Mouse (Mus musculus) left cerebral cortex, adult 2 months (tissue): ENCODE measurements around the gene Snai1. TPM values are rescaled to one million over a fixed set of nuclear protein-coding genes. Genes with fewer than 3 reads are reported as not detected.

Experiments used
- DNase-seq, 2 experiments: peaks; one replicate each; pipeline ENCODE4 v3.0.0; 2021 to 2022; ENCODE audit warnings: low spot score in 2 of 2, mixed read lengths in 1 of 2; ENCODE audit errors: extremely low spot score in 1 of 2
- H3K27ac ChIP-seq: fragments of 200-600 bp; 2 replicates; pipeline ENCODE4 v1.8.1; 2022
- H3K4me3 ChIP-seq: fragments of 200-600 bp; 2 replicates; pipeline ENCODE4 v1.8.1; 2022
- CTCF ChIP-seq: fragments of 200-600 bp; IDR thresholded peaks from 2 replicates; pipeline ENCODE4 v1.8.1; 2022; ENCODE audit warnings: antibody characterized with exemption, mild to moderate bottlenecking, moderate library complexity
- intact Hi-C: fragments of 180-260 bp; cut with DNase I; formaldehyde crosslinking; loops from one replicate; pipeline ENCODE4 v1.15.1; 2025
- total RNA-seq, 2 experiments: library from RNA; stranded (reverse); gene quantifications; 2 replicates each; pipeline ENCODE4 v1.2.3; 2021

Snai1 gene
- total RNA-seq, 2 experiments from 2014 or later, result 0.56 to 0.70 TPM

DNA sequence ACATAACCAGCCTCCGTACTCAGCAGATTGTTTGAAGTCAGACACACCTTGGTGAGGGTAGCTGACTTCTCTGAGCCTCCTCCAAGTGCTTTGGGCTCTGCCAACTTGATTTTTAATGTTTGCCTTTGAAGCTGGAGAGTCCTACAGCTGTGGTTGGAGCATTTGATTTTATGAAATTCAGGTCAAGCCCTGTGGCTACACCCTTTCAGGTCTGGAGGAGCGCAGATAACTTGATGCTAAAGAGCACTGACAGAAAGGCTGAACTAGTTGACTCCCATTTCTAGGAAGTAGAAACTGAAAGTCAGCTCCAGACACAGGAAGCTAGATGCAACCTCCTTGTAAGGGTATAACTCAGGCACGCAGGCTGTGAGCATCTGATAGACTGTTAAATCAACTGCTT, 32.9 kb upstream of the Snai1 start:
- H3K27ac ChIP-seq, result no peak overlapping the region
- DNase-seq, result no peak
- TF ChIP-seq CTCF, result no peak
- H3K4me3 ChIP-seq, result no peak overlapping the region
- intact Hi-C loops, result no loop called here

DNA sequence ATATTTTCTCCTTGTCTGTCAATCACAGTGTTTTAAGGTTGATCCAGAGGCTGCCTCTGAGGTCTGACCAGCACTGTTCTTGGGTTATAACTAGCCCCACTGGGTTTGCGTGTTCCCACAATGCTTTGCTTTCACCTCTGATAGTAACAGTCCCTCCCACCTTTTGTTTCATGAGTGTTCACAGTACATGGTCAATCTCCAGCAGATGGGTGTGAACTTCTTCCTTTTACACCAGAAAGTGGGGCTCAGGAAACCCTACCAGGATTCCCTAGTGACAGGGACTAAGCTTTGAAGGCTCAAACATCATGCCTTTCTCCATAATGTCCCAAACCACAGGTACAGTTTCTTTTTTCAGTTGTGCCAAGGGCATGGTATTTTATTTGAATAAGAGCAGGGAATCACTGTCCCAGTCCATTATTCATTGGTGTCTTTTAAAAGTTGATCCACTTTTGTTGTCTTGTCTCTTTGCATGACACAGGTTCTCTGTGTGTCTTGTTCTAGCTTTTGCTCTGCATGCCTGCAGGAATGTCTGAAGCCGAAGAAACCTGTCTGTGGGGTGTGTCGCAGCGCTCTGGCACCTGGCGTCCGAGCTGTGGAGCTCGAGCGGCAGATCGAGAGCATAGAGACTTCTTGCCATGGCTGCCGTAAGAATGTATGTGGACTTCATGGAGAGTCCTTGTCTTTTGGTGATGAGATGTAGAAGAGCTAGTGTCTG, 31.3 kb upstream of the Snai1 start:
- no peak for TF ChIP-seq CTCF
- no peak for DNase-seq
- intact Hi-C loops, result no loop called here
- Histone ChIP-seq H3K4me3 (no peak overlapping the region), H3K27ac (no peak overlapping the region)

DNA sequence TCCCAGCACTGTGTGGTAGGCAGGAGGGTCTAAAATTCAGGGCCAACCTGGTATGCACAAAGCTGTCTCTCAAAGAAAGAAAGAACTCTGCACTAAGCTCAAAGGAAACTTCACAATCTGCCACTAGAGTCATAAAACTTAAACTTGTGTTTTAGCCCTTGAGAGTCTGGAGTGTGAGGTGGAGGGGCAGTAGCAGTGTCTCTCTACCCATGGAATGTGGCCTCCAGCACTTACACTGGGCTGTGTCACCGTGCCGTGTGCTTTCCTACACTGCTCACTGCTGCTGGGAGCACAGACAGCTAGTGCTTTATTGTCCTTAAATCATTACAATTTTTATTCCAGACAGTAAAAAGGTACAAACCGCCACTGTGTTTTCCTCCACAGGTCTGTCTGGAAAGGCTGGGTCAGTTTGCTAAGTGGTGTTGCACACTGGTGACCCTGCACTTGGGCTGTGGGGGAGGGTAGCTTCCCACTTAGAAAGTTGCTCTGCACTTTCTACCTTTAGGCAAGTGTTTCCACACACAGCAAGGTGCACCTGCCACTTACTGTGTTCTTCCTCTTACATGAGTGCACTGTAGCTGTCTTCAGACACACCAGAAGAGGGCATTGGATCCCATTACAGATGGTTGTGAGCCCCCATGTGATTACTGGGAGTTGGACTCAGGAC, 30.1 kb upstream of the Snai1 start:
- intact Hi-C loops, result no loop called here
- DNase-seq, result no peak
- Histone ChIP-seq H3K4me3 (no peak overlapping the region), H3K27ac (no peak overlapping the region)
- no peak for TF ChIP-seq CTCF

DNA sequence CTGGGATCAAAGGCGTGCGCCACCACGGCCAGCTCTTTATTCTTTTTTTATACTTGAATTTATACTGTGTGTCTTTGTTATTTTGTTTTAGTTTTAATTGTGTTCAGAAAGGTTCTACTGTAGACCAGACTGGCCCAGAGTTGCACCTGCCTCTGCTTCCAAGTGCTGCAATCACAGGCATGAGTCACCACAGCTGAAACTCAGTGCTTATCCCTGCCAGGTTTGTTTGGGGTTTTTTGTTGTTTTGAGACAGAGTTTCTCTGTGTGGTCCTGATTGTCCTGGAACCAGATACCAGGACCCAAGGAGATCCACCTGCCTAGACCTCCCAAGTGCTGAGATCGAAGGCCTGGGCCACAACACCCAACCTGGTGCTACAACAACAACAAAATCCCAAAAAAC, 29.4 kb upstream of the Snai1 start:
- Histone ChIP-seq H3K4me3 (no peak overlapping the region), H3K27ac (no peak overlapping the region)
- no peak for TF ChIP-seq CTCF
- DNase-seq, result no peak
- intact Hi-C loops, result no loop called here

DNA sequence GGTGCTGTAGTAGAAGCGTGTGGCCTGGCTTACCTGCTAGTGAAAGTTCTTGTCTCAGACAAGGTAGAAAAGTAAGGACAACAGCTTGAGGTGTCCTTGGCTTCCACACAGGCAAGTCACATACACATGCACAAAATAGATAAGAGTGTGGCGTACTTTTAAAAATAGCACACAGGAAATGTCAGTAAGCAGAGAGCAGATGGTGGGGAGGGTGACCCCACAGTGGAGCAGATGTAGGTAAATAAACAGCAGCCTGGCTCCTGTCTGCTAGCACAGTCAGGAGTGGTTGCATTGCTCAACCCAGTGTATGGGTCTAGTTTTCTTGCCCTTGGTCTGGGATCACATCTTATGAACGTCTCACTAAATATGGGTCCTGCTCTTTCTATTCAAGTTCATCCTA, 27.5 kb upstream of the Snai1 start:
- intact Hi-C loops, result no loop called here
- Histone ChIP-seq H3K27ac (0 out of 2 replicates have a peak overlapping the region, but pooled peaks have one; percentile 24), H3K4me3 (no peak overlapping the region)
- no peak for TF ChIP-seq CTCF
- DNase-seq, result no peak

DNA sequence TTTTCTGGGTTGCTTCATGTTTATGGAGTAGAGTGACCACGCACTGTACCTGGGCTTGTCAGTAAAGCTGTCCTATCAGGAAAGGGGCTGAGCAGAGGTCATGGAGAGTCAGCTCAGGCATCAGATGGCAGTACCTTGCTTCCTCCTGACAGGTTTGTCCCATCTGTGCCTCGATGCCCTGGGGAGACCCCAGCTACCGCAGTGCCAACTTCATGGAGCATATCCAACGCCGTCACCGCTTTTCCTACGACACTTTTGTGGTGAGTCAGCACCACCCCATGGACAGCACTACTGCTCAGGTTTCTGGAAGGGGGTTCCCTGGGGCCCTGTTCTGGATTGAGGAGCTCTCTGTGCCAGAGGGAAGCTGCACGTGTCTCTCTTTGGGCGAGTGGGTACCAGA, 25.6 kb upstream of the Snai1 start:
- intact Hi-C loops, result no loop called here
- no peak for TF ChIP-seq CTCF
- Histone ChIP-seq H3K4me3 (no peak overlapping the region), H3K27ac (no peak overlapping the region)
- DNase-seq, result no peak

DNA sequence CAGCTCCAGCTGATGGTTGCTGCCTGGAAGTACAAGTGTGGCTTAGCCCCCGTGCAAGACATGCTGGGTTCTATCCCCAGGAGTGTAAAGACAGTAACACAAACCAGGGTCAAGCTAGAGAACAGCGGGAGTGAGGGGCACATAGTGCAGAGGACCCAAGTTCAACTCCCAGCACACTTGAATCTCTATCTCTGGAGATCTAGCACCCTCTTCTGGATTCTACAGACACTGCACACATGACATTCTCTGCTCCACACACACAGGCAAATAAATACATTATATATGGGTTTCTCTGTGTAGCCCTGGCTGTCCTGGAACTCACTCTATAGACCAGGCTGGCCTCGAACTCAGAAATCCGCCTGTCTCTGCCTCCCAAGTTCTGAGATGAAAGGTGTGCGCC, 25.0 kb upstream of the Snai1 start:
- intact Hi-C loops, result no loop called here
- Histone ChIP-seq H3K27ac (no peak overlapping the region), H3K4me3 (no peak overlapping the region)
- DNase-seq, result no peak
- TF ChIP-seq CTCF, result peak; percentile 47

DNA sequence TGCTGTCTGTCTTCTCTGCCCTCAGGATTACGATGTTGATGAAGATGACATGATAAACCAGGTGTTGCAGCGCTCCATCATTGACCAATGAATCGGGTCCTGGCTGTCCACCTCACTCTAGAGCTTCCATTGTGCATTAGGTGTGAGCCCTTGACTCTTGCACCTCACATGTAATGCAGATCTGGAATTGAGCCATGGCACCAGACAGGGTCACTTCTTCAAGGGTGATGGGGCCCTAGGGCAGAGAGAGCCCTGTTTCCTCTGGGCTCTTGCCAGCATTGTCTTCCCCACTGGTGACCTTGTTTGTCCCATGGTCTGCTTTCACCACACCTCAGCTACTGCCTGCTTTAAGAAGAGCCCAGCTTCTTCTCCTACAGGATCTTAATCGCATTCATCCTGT, 23.4 kb upstream of the Snai1 start:
- DNase-seq, result no peak
- no peak overlapping the region for H3K4me3 ChIP-seq
- no peak for TF ChIP-seq CTCF
- no peak overlapping the region for H3K27ac ChIP-seq
- intact Hi-C loops, result no loop called here

DNA sequence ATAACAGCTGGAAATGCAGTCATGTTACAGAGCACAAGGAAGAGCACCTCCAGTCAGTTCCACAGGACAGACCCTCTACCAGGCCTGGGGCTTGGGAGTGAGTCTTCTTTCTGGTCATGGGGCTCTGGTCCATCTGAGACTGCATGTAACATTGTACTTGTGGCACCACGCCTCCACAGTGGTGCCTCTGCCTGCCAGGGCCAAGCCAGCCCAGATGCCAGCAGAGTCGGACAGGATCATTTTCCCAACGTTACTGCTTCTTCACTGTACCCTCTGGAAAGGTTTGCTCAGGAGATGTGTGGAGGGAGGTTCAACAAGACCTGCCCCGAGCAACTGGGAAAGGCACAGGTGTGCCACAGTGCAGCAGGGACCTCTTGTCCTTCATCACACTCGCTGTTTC, 22.3 kb upstream of the Snai1 start:
- intact Hi-C loops, result no loop called here

DNA sequence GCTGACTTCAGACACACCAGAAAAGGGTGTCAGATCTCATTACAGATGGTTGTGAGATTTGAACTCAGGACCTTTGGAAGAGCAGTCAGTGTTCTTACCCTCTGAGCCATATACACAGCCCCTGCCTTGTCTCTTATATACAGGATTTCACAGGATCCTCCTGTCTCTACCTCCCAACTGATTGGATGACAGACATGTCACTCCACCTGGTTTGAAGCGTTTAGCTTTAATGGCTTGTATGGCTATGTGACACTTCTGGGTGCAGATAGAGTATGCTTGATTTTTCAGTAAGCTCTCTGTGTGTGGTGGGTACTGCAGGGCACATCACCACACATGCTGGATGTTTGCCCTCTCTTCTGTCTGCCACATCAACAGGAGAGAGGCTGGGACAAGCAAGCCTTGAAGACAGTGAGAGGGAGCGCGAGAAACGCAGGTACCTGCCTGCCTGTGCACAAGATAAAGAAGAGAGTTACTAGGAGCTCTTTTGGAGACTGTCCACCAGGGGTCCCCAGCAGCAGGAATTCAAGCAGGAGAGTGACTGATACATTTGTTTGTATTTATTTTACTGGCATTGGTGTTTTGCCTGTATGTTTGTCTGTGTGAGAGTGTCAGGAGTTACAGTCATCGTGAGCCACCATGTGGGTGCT, 18.3 kb upstream of the Snai1 start:
- no peak overlapping the region for H3K27ac ChIP-seq
- DNase-seq, result no peak
- no peak overlapping the region for H3K4me3 ChIP-seq
- TF ChIP-seq CTCF, result peak; percentile 29
- intact Hi-C loops, result no loop called here

More for the DNA sequence above, 22.3 kb upstream of the Snai1 start:
- no peak for TF ChIP-seq CTCF
- Histone ChIP-seq H3K27ac (no peak overlapping the region), H3K4me3 (no peak overlapping the region)
- no peak for DNase-seq

DNA sequence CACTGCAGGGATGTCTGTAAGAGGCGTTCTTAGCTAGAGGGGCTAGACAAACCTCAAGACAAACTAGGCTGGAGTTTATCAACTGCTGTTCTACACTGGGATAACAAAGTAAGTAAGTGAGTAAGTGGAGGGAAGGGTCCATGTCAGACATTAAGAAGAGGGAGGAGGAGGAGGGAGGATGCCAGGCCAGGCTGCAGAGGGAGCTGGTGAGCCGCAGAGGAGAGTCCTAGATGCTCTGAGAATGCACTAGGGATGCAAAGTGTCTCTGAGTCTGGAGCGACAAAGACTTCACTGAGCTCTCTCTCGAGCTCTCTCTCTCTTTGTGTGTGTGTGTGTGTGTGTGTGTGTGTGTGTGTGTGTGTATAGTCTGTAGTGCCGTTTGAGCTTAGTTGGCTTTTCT, 9.7 kb upstream of the Snai1 start:
- no peak overlapping the region for H3K27ac ChIP-seq
- peak; percentile 61 for TF ChIP-seq CTCF
- intact Hi-C loops, result no loop called here
- no peak overlapping the region for H3K4me3 ChIP-seq
- DNase-seq, result peak in 1 of 2 experiments; percentile 39

DNA sequence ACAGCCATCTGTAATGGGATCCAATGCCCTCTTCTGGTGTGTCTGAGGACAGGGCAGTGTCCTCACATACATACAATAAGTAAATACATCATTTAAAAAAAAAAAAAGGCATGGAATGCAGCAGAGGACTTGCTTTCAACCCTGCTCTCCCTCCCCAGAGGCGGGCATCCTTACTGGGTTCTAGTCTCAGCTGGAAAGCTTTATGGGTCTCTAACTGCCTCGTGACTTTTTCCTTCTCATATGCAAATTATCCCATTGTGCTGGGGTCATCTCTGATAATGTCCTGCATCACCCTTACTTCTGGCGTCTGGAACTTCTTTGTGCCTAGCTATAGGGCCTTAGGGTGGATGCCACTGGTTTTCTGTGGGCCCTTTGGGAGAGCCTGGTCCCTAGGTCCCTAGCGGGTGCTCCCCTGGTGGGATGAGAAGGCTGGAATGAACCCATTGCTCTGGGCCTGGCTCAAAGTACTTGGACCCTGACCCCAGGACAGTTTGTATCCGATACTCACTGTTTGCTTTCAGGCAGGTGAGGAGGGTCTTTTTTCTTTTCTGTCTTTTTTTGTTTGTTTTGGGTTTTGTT, 8.0 kb upstream of the Snai1 start:
- H3K27ac ChIP-seq, result no peak overlapping the region
- TF ChIP-seq CTCF, result no peak
- intact Hi-C loops, result no loop called here
- no peak for DNase-seq
- H3K4me3 ChIP-seq, result no peak overlapping the region
